Mouse (Mus musculus): Measurements from ENCODE around the gene Tcf7l2. TPM values are rescaled to one million over a fixed set of nuclear protein-coding genes. Genes with fewer than 3 reads are reported as not detected.

Tcf7l2 gene
- polyA plus RNA-seq, 1 experiment from 2014 or later: 401 TPM

GRCm38 (mm10) chr19:55842046-55842445 is 100.4 kb downstream of the Tcf7l2 start:
- Histone ChIP-seq H3K4me1 (ENCODE audit: control insufficient read depth, insufficient read depth, low read length) (peaks cover 33% of the 10 kb centered on the region), H3K4me2 (no peak overlapping the region), H3K36me3 (ENCODE audit: control insufficient read depth, insufficient read depth, low read length) (no peaks in the 10 kb centered on the region), H3K4me3 (ENCODE audit: low read depth, low read length) (no peak overlapping the region), H3K9ac (ENCODE audit: low read length) (no peak overlapping the region), H3K9me3 (ENCODE audit: control insufficient read depth, low read length) (no peaks in the 10 kb centered on the region), H3K27ac (ENCODE audit: low read depth, low read length) (no peak overlapping the region), H3K27me3 (ENCODE audit: control insufficient read depth, insufficient read depth, low read length) (no peaks in the 10 kb centered on the region)
- DNase-seq (ENCODE audit: low spot score, missing footprints): no peak
- ATAC-seq (ENCODE audit: low FRiP score): no peak
- WGBS: 84% methylated on average over 7 of the region's 7 CpGs

GRCm38 (mm10) chr19:55843111-55843887 is 101.7 kb downstream of the Tcf7l2 start:
- 90% methylated on average over 11 of the region's 11 CpGs for WGBS
- ATAC-seq (ENCODE audit: low FRiP score) (no peak), DNase-seq (ENCODE audit: low spot score, missing footprints) (no peak)
- Histone ChIP-seq H3K4me3 (ENCODE audit: low read depth, low read length) (no peak overlapping the region), H3K9me3 (ENCODE audit: control insufficient read depth, low read length) (no peaks in the 10 kb centered on the region), H3K36me3 (ENCODE audit: control insufficient read depth, insufficient read depth, low read length) (no peaks in the 10 kb centered on the region), H3K4me1 (ENCODE audit: control insufficient read depth, insufficient read depth, low read length) (peaks cover 20% of the 10 kb centered on the region), H3K9ac (ENCODE audit: low read length) (no peak overlapping the region), H3K27me3 (ENCODE audit: control insufficient read depth, insufficient read depth, low read length) (no peaks in the 10 kb centered on the region), H3K4me2 (no peak overlapping the region), H3K27ac (ENCODE audit: low read depth, low read length) (no peak overlapping the region)

GRCm38 (mm10) chr19:55845702-55846101 is 104.1 kb downstream of the Tcf7l2 start:
- H3K9me3 ChIP-seq (ENCODE audit: control insufficient read depth, low read length): no peaks in the 10 kb centered on the region
- no peak overlapping the region for H3K27ac ChIP-seq (ENCODE audit: low read depth, low read length)
- H3K4me3 ChIP-seq (ENCODE audit: low read depth, low read length): no peak overlapping the region
- no peak for DNase-seq (ENCODE audit: low spot score, missing footprints)
- H3K27me3 ChIP-seq (ENCODE audit: control insufficient read depth, insufficient read depth, low read length): no peaks in the 10 kb centered on the region
- H3K4me1 ChIP-seq (ENCODE audit: control insufficient read depth, insufficient read depth, low read length): peaks cover 6% of the 10 kb centered on the region
- no peak for ATAC-seq (ENCODE audit: low FRiP score)
- H3K9ac ChIP-seq (ENCODE audit: low read length): no peak overlapping the region
- no peaks in the 10 kb centered on the region for H3K36me3 ChIP-seq (ENCODE audit: control insufficient read depth, insufficient read depth, low read length)
- no peak overlapping the region for H3K4me2 ChIP-seq
- 68% methylated on average over 2 of the region's 2 CpGs for WGBS

GRCm38 (mm10) chr19:55846256-55846655 is 104.6 kb downstream of the Tcf7l2 start:
- WGBS: 95% methylated on average over 6 of the region's 6 CpGs
- Histone ChIP-seq H3K36me3 (ENCODE audit: control insufficient read depth, insufficient read depth, low read length) (no peaks in the 10 kb centered on the region), H3K27ac (ENCODE audit: low read depth, low read length) (no peak overlapping the region), H3K4me1 (ENCODE audit: control insufficient read depth, insufficient read depth, low read length) (peaks cover 10% of the 10 kb centered on the region), H3K9me3 (ENCODE audit: control insufficient read depth, low read length) (no peaks in the 10 kb centered on the region), H3K4me3 (ENCODE audit: low read depth, low read length) (no peak overlapping the region), H3K4me2 (no peak overlapping the region), H3K27me3 (ENCODE audit: control insufficient read depth, insufficient read depth, low read length) (no peaks in the 10 kb centered on the region), H3K9ac (ENCODE audit: low read length) (no peak overlapping the region)
- ATAC-seq (ENCODE audit: low FRiP score) (no peak), DNase-seq (ENCODE audit: low spot score, missing footprints) (no peak)

GRCm38 (mm10) chr19:55847043-55847442 is 105.4 kb downstream of the Tcf7l2 start:
- Histone ChIP-seq H3K27ac (ENCODE audit: low read depth, low read length) (no peak overlapping the region), H3K9me3 (ENCODE audit: control insufficient read depth, low read length) (no peaks in the 10 kb centered on the region), H3K36me3 (ENCODE audit: control insufficient read depth, insufficient read depth, low read length) (no peaks in the 10 kb centered on the region), H3K4me2 (no peak overlapping the region), H3K9ac (ENCODE audit: low read length) (no peak overlapping the region), H3K4me3 (ENCODE audit: low read depth, low read length) (no peak overlapping the region), H3K27me3 (ENCODE audit: control insufficient read depth, insufficient read depth, low read length) (no peaks in the 10 kb centered on the region), H3K4me1 (ENCODE audit: control insufficient read depth, insufficient read depth, low read length) (peaks cover 16% of the 10 kb centered on the region)
- no peak for DNase-seq (ENCODE audit: low spot score, missing footprints)
- 73% methylated on average over 4 of the region's 4 CpGs for WGBS
- ATAC-seq (ENCODE audit: low FRiP score): no peak

- H3K36me3 ChIP-seq (ENCODE audit: control insufficient read depth, insufficient read depth, low read length): no peaks in the 10 kb centered on the region
- no peak overlapping the region for H3K4me3 ChIP-seq (ENCODE audit: low read depth, low read length)
- DNase-seq (ENCODE audit: low spot score, missing footprints) (no peak), ATAC-seq (ENCODE audit: low FRiP score) (no peak)
- WGBS: 92% methylated on average over 8 of the region's 8 CpGs
- no peaks in the 10 kb centered on the region for H3K9me3 ChIP-seq (ENCODE audit: control insufficient read depth, low read length)
- H3K4me1 ChIP-seq (ENCODE audit: control insufficient read depth, insufficient read depth, low read length): peaks cover 12% of the 10 kb centered on the region
- no peaks in the 10 kb centered on the region for H3K27me3 ChIP-seq (ENCODE audit: control insufficient read depth, insufficient read depth, low read length)
- H3K4me2 ChIP-seq: no peak overlapping the region
- H3K27ac ChIP-seq (ENCODE audit: low read depth, low read length): no peak overlapping the region
- H3K9ac ChIP-seq (ENCODE audit: low read length): no peak overlapping the region
Observed at GRCm38 (mm10) chr19:55850402-55851078, 108.9 kb downstream of the Tcf7l2 start.

- no peaks in the 10 kb centered on the region for H3K36me3 ChIP-seq (ENCODE audit: control insufficient read depth, insufficient read depth, low read length)
- no peak overlapping the region for H3K4me3 ChIP-seq (ENCODE audit: low read depth, low read length)
- H3K4me2 ChIP-seq: no peak overlapping the region
- WGBS: 79% methylated on average over 19 of the region's 19 CpGs
- no peak for DNase-seq (ENCODE audit: low spot score, missing footprints)
- no peaks in the 10 kb centered on the region for H3K9me3 ChIP-seq (ENCODE audit: control insufficient read depth, low read length)
- no peaks in the 10 kb centered on the region for H3K27me3 ChIP-seq (ENCODE audit: control insufficient read depth, insufficient read depth, low read length)
- ATAC-seq (ENCODE audit: low FRiP score): peak; percentile 42; the same call in 1 of the 2 replicates
- H3K4me1 ChIP-seq (ENCODE audit: control insufficient read depth, insufficient read depth, low read length): peaks cover 12% of the 10 kb centered on the region
- no peak overlapping the region for H3K27ac ChIP-seq (ENCODE audit: low read depth, low read length)
- no peak overlapping the region for H3K9ac ChIP-seq (ENCODE audit: low read length)
Observed at GRCm38 (mm10) chr19:55851498-55852324, 110.1 kb downstream of the Tcf7l2 start.

- WGBS: 94% methylated on average over 10 of the region's 10 CpGs
- Histone ChIP-seq H3K4me2 (no peak overlapping the region), H3K9me3 (ENCODE audit: control insufficient read depth, low read length) (no peaks in the 10 kb centered on the region), H3K27ac (ENCODE audit: low read depth, low read length) (no peak overlapping the region), H3K36me3 (ENCODE audit: control insufficient read depth, insufficient read depth, low read length) (no peaks in the 10 kb centered on the region), H3K4me1 (ENCODE audit: control insufficient read depth, insufficient read depth, low read length) (peaks cover 12% of the 10 kb centered on the region), H3K9ac (ENCODE audit: low read length) (no peak overlapping the region), H3K4me3 (ENCODE audit: low read depth, low read length) (no peak overlapping the region), H3K27me3 (ENCODE audit: control insufficient read depth, insufficient read depth, low read length) (no peaks in the 10 kb centered on the region)
- DNase-seq (ENCODE audit: low spot score, missing footprints) (no peak), ATAC-seq (ENCODE audit: low FRiP score) (no peak)
Observed at GRCm38 (mm10) chr19:55854389-55854788, 112.8 kb downstream of the Tcf7l2 start.

GRCm38 (mm10) chr19:55855571-55855970 is 114.0 kb downstream of the Tcf7l2 start:
- DNase-seq (ENCODE audit: low spot score, missing footprints): no peak
- 86% methylated on average over 5 of the region's 5 CpGs for WGBS
- Histone ChIP-seq H3K27ac (ENCODE audit: low read depth, low read length) (no peak overlapping the region), H3K4me3 (ENCODE audit: low read depth, low read length) (no peak overlapping the region), H3K4me2 (no peak overlapping the region), H3K9me3 (ENCODE audit: control insufficient read depth, low read length) (no peaks in the 10 kb centered on the region), H3K9ac (ENCODE audit: low read length) (no peak overlapping the region), H3K4me1 (ENCODE audit: control insufficient read depth, insufficient read depth, low read length) (peaks cover 10% of the 10 kb centered on the region), H3K36me3 (ENCODE audit: control insufficient read depth, insufficient read depth, low read length) (no peaks in the 10 kb centered on the region), H3K27me3 (ENCODE audit: control insufficient read depth, insufficient read depth, low read length) (no peaks in the 10 kb centered on the region)
- no peak for ATAC-seq (ENCODE audit: low FRiP score)

Measured in midbrain, embryonic 11.5 days (tissue).